Mouse (Mus musculus): Measurements from ENCODE around the gene Gyg.

Gyg gene

GRCm38 (mm10) chr3:20154531-20155367 lies at the start of gene Gyg:
Gene Gyg (minus strand): TSS chr3:20155317.
- peak; percentile 41 for DNase-seq

GRCm38 (mm10) chr3:20198869-20199268 lies 43.8 kb upstream of the Gyg start:
- peak; percentile 2 for DNase-seq

- DNase-seq: no peak
Measured at GRCm38 (mm10) chr3:20197878-20198277, 42.8 kb upstream of the Gyg start.

GRCm38 (mm10) chr3:20188976-20189675 lies 34.0 kb upstream of the Gyg start:
- no peak for DNase-seq

- no peak for DNase-seq
Measured at GRCm38 (mm10) chr3:20172394-20172793, 17.3 kb upstream of the Gyg start.

- DNase-seq: no peak
Measured at GRCm38 (mm10) chr3:20167487-20167886, 12.4 kb upstream of the Gyg start.

- no peak for DNase-seq
Measured at GRCm38 (mm10) chr3:20155476-20155875, 359 bp upstream of the Gyg start.

GRCm38 (mm10) chr3:20151651-20152050 lies 3.5 kb downstream of the Gyg start:
- DNase-seq: no peak

GRCm38 (mm10) chr3:20150511-20150910 lies 4.6 kb downstream of the Gyg start:
- DNase-seq: no peak

- DNase-seq: no peak
Measured at GRCm38 (mm10) chr3:20147647-20148046, 7.5 kb downstream of the Gyg start.

GRCm38 (mm10) chr3:20146884-20147395 lies 8.2 kb downstream of the Gyg start:
- no peak for DNase-seq

GRCm38 (mm10) chr3:20145696-20146113 lies 9.4 kb downstream of the Gyg start:
- DNase-seq: no peak

- no peak for DNase-seq
Measured at GRCm38 (mm10) chr3:20144401-20144800, 10.7 kb downstream of the Gyg start.

- DNase-seq: no peak
Measured at GRCm38 (mm10) chr3:20143726-20144125, 11.4 kb downstream of the Gyg start.

GRCm38 (mm10) chr3:20142576-20142975 lies 12.5 kb downstream of the Gyg start:
- DNase-seq: no peak

GRCm38 (mm10) chr3:20142101-20142500 lies 13.0 kb downstream of the Gyg start:
- no peak for DNase-seq

GRCm38 (mm10) chr3:20141679-20142078 lies 13.4 kb downstream of the Gyg start:
- no peak for DNase-seq

- no peak for DNase-seq
Measured at GRCm38 (mm10) chr3:20141240-20141639, 13.9 kb downstream of the Gyg start.

GRCm38 (mm10) chr3:20136868-20137581 lies 18.1 kb downstream of the Gyg start:
- DNase-seq: no peak

- no peak for DNase-seq
Measured at GRCm38 (mm10) chr3:20134545-20134944, 20.6 kb downstream of the Gyg start.

- DNase-seq: no peak
Measured at GRCm38 (mm10) chr3:20133745-20134144, 21.4 kb downstream of the Gyg start.

- DNase-seq: no peak
Measured at GRCm38 (mm10) chr3:20132731-20133130, 22.4 kb downstream of the Gyg start.

GRCm38 (mm10) chr3:20131350-20131720 lies 23.8 kb downstream of the Gyg start:
- DNase-seq: no peak
